Mouse (Mus musculus): ENCODE results near the gene Gpc1. TPM values are rescaled to one million over a fixed set of nuclear protein-coding genes. Genes with fewer than 3 reads are reported as not detected.

Gpc1 gene
- 48.3 and 49.7 TPM in 2 replicates for polyA plus RNA-seq (2014; fragmentation: Nextera tagmentation; extraction: Ambion mirVana)

DNA sequence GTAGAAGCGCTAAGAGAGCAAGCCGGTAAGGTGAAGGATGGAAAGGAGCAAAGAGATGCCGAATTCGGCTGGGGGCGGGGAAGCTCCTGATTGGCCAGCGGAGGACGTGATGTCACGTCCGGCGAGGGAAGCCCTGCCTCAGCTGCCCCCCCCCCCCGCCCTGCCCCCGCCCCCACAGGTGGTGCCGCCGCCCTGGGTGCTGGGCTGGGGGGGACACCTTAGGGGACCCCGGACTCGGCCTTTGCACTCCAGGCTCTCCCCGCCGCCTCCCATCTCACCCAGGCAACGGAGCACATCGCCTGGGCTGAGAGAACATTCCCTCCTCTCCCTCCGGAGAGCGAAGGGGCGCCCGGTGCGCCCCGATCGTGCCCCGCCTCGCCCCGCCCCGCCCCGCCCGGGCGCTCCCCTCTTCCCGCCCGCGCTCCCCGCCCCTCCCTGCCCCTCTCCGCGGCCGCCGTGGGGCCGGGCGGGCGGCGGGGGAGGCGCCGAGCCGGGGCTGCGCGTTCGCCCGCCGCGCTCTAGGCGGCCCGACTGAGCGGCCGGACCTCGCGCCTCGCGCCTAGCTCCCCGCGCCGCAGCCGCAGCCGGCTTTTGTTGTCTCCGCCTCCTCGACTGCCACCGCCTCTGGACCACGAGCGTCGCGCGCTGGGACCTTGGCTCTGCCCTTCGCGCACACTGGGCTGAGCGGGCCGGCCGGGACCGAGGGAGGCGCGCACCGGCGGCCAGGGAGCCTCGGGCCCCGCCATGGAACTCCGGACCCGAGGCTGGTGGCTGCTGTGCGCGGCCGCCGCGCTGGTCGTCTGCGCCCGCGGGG, at the start of gene Gpc1:
Gene Gpc1 (plus strand): TSS at position 458 of the 814 bp plus-strand sequence.
- Histone ChIP-seq H3K4me3 (ENCODE audit: low read depth, low read length) (peak within 1 kb of the TSS; percentile 60), H3K4me1 (ENCODE audit: control insufficient read depth, insufficient read depth, low read length) (peaks cover 11% of the 10 kb centered on the region), H3K9ac (replicated peaks; ENCODE audit: low read depth, low read length) (peak within 1 kb of the TSS; percentile 92), H3K27ac (ENCODE audit: low read length) (peak within 1 kb of the TSS; percentile 95), H3K4me2 (replicated peaks; ENCODE audit: low read depth, low read length) (peak within 1 kb of the TSS; percentile 78), H3K9me3 (ENCODE audit: control insufficient read depth, low read depth, low read length) (no peaks in the 10 kb centered on the region), H3K36me3 (ENCODE audit: control insufficient read depth, insufficient read depth, low read length) (no peaks in the 10 kb centered on the region; the same call in 1 of the 2 replicates), H3K27me3 (ENCODE audit: control insufficient read depth, insufficient read depth, low read length) (no peaks in the 10 kb centered on the region)
- WGBS = 0% methylated on average over 48 of the region's 99 CpGs
- ATAC-seq (ENCODE audit: insufficient number of reproducible peaks, insufficient read depth, low FRiP score, low read depth) = peak; percentile 75

DNA sequence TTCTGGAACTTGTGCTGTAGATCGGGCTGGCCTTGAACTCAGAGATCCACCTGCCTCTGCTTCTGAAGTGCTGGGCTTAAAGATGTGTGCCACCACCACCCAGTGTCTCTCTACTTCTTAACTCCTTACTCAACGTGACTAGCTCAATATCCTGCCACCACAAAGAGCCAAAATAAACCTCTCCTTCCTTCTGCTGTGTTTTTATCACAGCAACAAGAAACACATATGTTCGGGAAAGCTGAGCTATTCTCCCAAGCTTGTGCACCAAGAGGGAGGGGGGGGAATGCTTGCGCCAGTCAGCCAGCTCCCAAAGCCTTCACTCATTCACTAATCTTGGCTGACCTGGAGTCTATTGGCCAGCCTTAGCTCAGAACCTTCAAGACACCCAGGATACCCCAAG, 49.6 kb upstream of the Gpc1 start:
- WGBS = 88% methylated on average over 4 of the region's 4 CpGs
- no peaks in the 10 kb centered on the region for H3K9me3 ChIP-seq (ENCODE audit: control insufficient read depth, low read depth, low read length)
- no peak overlapping the region for H3K27ac ChIP-seq (ENCODE audit: low read length)
- no peak for ATAC-seq (ENCODE audit: insufficient number of reproducible peaks, insufficient read depth, low FRiP score, low read depth)
- no peak overlapping the region for H3K9ac ChIP-seq (replicated peaks; ENCODE audit: low read depth, low read length)
- no peaks in the 10 kb centered on the region for H3K4me1 ChIP-seq (ENCODE audit: control insufficient read depth, insufficient read depth, low read length)
- H3K4me3 ChIP-seq (ENCODE audit: low read depth, low read length) = no peak overlapping the region
- no peaks in the 10 kb centered on the region for H3K36me3 ChIP-seq (ENCODE audit: control insufficient read depth, insufficient read depth, low read length)
- H3K27me3 ChIP-seq (ENCODE audit: control insufficient read depth, insufficient read depth, low read length) = no peaks in the 10 kb centered on the region
- no peak overlapping the region for H3K4me2 ChIP-seq (replicated peaks; ENCODE audit: low read depth, low read length)

DNA sequence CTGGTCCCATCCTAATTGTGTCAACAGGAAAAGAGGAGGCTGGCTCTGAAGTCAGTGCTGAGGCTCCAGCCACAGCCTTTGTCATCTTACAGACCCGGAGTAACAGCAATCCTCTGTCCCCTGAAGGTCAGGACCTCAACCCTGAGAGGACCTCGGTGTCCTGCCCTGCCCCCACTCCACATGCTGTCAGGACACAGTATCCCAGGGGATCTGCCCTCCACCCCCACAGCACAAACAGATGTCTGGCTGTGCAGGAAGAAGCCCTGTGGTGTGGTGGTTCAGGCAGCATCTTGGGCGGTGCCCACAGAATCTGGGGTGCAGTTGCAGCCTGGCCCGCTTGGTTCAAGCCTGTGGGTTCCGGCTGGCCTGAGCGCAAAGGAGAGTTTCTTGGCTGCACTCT, 48.9 kb upstream of the Gpc1 start:
- Histone ChIP-seq H3K9me3 (ENCODE audit: control insufficient read depth, low read depth, low read length) (no peaks in the 10 kb centered on the region), H3K27me3 (ENCODE audit: control insufficient read depth, insufficient read depth, low read length) (no peaks in the 10 kb centered on the region), H3K4me3 (ENCODE audit: low read depth, low read length) (no peak overlapping the region), H3K4me1 (ENCODE audit: control insufficient read depth, insufficient read depth, low read length) (peaks cover 2% of the 10 kb centered on the region; the same call in 1 of the 2 replicates), H3K36me3 (ENCODE audit: control insufficient read depth, insufficient read depth, low read length) (no peaks in the 10 kb centered on the region), H3K9ac (replicated peaks; ENCODE audit: low read depth, low read length) (no peak overlapping the region), H3K27ac (ENCODE audit: low read length) (no peak overlapping the region), H3K4me2 (replicated peaks; ENCODE audit: low read depth, low read length) (no peak overlapping the region)
- whole genome bisulfite sequencing = 58% methylated on average over 6 of the region's 6 CpGs
- no peak for ATAC-seq (ENCODE audit: insufficient number of reproducible peaks, insufficient read depth, low FRiP score, low read depth)

DNA sequence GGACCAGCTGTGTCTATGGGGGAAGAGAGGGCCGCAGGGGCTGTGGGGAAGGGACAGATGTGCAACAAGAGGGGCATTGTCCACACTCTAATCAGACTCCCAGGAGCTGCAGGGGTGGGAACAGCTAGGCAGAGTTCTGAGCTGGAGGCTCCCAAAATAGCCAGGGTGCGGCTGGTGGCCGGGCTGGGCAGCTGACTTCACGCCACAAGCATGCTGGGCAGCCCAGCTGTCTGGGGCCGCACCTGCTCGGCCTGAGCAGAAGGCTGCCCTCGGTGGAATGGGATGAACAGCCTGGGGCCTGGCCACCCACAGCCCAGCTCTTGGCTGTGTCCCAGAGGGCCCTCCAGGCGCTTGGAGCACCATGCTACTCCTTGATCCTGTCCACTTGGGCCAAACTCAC, 44.2 kb upstream of the Gpc1 start:
- WGBS = 67% methylated on average over 8 of the region's 8 CpGs
- Histone ChIP-seq H3K9me3 (ENCODE audit: control insufficient read depth, low read depth, low read length) (no peaks in the 10 kb centered on the region), H3K4me1 (ENCODE audit: control insufficient read depth, insufficient read depth, low read length) (peaks cover 12% of the 10 kb centered on the region), H3K36me3 (ENCODE audit: control insufficient read depth, insufficient read depth, low read length) (no peaks in the 10 kb centered on the region), H3K27ac (ENCODE audit: low read length) (no peak overlapping the region), H3K9ac (replicated peaks; ENCODE audit: low read depth, low read length) (no peak overlapping the region), H3K4me2 (replicated peaks; ENCODE audit: low read depth, low read length) (no peak overlapping the region), H3K27me3 (ENCODE audit: control insufficient read depth, insufficient read depth, low read length) (no peaks in the 10 kb centered on the region), H3K4me3 (ENCODE audit: low read depth, low read length) (no peak overlapping the region)
- ATAC-seq (ENCODE audit: insufficient number of reproducible peaks, insufficient read depth, low FRiP score, low read depth) = no peak; the same call in 1 of the 2 replicates

DNA sequence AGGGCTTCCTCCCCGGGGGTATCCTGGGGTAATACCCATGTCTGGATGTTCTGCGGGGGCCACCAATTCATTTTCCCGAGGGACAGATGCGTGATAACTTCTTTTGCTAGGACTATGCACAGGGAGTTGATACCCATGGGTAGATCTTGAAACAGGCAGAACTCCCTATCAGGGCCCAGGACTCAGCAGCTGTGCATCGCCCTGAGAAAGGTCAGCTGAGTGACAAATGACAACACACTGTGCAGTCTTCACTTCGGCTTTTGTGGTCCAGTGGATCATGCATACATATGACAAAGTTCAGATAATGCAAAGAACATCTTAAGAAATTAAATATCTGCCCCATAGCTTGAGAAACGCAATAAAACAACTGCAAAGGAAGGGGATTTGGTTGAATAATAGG, 43.4 kb upstream of the Gpc1 start:
- H3K27me3 ChIP-seq (ENCODE audit: control insufficient read depth, insufficient read depth, low read length) = no peaks in the 10 kb centered on the region
- ATAC-seq (ENCODE audit: insufficient number of reproducible peaks, insufficient read depth, low FRiP score, low read depth) = no peak
- 85% methylated on average over 7 of the region's 7 CpGs for WGBS
- no peaks in the 10 kb centered on the region for H3K9me3 ChIP-seq (ENCODE audit: control insufficient read depth, low read depth, low read length)
- H3K4me2 ChIP-seq (replicated peaks; ENCODE audit: low read depth, low read length) = no peak overlapping the region
- H3K27ac ChIP-seq (ENCODE audit: low read length) = no peak overlapping the region
- peaks cover 12% of the 10 kb centered on the region for H3K4me1 ChIP-seq (ENCODE audit: control insufficient read depth, insufficient read depth, low read length)
- H3K36me3 ChIP-seq (ENCODE audit: control insufficient read depth, insufficient read depth, low read length) = no peaks in the 10 kb centered on the region
- H3K9ac ChIP-seq (replicated peaks; ENCODE audit: low read depth, low read length) = no peak overlapping the region
- H3K4me3 ChIP-seq (ENCODE audit: low read depth, low read length) = no peak overlapping the region

DNA sequence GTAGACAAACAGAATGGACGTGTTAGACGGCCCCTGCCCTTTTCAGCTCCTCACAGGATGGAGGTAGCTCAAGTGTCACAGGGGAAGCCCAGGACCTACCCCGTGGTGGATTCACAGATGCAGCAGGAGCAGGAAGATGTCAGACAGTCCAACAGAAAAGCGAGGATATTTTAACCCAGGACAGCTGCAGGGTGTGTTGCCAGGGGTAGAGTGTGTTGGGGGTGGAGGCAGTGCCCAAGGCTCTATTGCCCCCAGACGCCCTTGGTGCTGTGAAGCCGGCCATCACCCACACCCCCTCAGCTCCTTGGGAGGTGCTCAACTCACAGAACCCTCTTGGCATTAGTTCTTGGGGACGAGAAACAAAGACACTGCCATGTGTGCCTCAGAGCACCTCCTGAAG, 40.8 kb upstream of the Gpc1 start:
- Histone ChIP-seq H3K9me3 (ENCODE audit: control insufficient read depth, low read depth, low read length) (no peaks in the 10 kb centered on the region), H3K36me3 (ENCODE audit: control insufficient read depth, insufficient read depth, low read length) (no peaks in the 10 kb centered on the region), H3K27me3 (ENCODE audit: control insufficient read depth, insufficient read depth, low read length) (no peaks in the 10 kb centered on the region), H3K4me3 (ENCODE audit: low read depth, low read length) (no peak overlapping the region), H3K4me2 (replicated peaks; ENCODE audit: low read depth, low read length) (peak overlapping the region; percentile 19), H3K9ac (replicated peaks; ENCODE audit: low read depth, low read length) (no peak overlapping the region), H3K27ac (ENCODE audit: low read length) (no peak overlapping the region), H3K4me1 (ENCODE audit: control insufficient read depth, insufficient read depth, low read length) (peaks cover 12% of the 10 kb centered on the region)
- no peak for ATAC-seq (ENCODE audit: insufficient number of reproducible peaks, insufficient read depth, low FRiP score, low read depth)
- WGBS = 19% methylated on average over 7 of the region's 7 CpGs

DNA sequence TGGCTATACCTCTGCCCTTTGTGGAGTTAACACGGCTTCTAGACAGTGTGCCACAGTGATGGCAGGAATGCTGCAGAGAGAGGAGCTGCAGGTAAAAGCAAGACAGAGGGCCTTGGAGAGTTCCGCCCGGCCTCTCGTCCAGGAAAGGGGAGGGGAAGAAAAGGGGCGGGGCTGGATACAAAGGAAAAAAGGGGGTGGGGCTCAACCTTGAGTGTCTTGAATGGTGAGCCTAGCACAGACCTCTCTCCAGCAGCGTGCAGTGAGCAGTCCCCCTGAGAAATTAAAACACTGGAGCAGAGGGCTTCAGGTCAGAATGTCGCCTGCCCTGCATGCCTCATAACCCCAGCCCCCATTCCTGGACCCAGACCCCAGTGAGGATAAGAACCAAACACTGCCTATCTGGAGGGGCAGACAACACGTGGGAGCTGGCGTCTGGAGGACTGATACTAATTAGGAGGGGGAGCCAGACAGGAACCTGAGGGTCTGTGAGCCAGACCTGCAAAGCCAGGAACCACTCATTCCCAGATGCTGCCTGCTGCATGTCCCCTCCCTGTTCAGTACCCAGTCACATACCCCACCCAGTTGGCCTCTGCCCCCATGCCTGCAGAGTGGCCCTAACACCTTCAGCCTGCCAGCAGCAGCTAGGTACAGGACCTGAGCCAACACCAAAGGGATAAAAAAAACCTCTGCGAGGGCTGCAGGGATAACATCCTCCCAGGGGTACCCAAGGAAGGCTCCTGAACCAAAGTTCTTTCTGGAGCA, 40.2 kb upstream of the Gpc1 start:
- H3K9ac ChIP-seq (replicated peaks; ENCODE audit: low read depth, low read length) = no peak overlapping the region

DNA sequence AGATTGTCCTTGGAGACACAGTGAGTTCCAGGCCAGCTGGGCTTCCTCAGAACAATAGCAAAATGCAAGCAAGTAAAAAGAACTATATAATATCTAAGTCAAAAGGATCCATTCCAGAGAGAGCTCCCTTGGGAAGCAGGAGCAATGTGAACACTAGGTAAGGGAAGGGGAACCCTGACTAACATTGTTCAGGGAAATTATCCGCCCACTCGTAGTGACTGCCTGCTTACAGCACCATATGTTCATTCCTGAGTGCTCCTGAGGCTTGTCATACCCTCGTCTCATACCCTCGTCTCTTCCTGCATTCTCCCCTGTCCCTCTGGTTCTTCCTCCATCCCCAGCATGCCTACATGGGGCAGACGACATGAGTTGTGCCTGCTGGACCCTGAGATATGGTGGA, 37.7 kb upstream of the Gpc1 start:
- H3K9ac ChIP-seq (replicated peaks; ENCODE audit: low read depth, low read length) = no peak overlapping the region
- no peak overlapping the region for H3K4me2 ChIP-seq (replicated peaks; ENCODE audit: low read depth, low read length)
- peaks cover 9% of the 10 kb centered on the region; the same call in 1 of the 2 replicates for H3K4me1 ChIP-seq (ENCODE audit: control insufficient read depth, insufficient read depth, low read length)
- no peaks in the 10 kb centered on the region for H3K9me3 ChIP-seq (ENCODE audit: control insufficient read depth, low read depth, low read length)
- no peaks in the 10 kb centered on the region for H3K36me3 ChIP-seq (ENCODE audit: control insufficient read depth, insufficient read depth, low read length)
- 63% methylated on average over 5 of the region's 5 CpGs for WGBS
- H3K4me3 ChIP-seq (ENCODE audit: low read depth, low read length) = no peak overlapping the region
- ATAC-seq (ENCODE audit: insufficient number of reproducible peaks, insufficient read depth, low FRiP score, low read depth) = no peak
- H3K27me3 ChIP-seq (ENCODE audit: control insufficient read depth, insufficient read depth, low read length) = no peaks in the 10 kb centered on the region
- H3K27ac ChIP-seq (ENCODE audit: low read length) = no peak overlapping the region

More for the DNA sequence above, 40.2 kb upstream of the Gpc1 start:
- peak overlapping the region; percentile 19 for H3K4me2 ChIP-seq (replicated peaks; ENCODE audit: low read depth, low read length)
- no peaks in the 10 kb centered on the region for H3K36me3 ChIP-seq (ENCODE audit: control insufficient read depth, insufficient read depth, low read length)
- H3K27ac ChIP-seq (ENCODE audit: low read length) = no peak overlapping the region
- 3% methylated on average over 10 of the region's 10 CpGs for WGBS
- H3K4me3 ChIP-seq (ENCODE audit: low read depth, low read length) = no peak overlapping the region
- ATAC-seq (ENCODE audit: insufficient number of reproducible peaks, insufficient read depth, low FRiP score, low read depth) = peak; percentile 84
- H3K4me1 ChIP-seq (ENCODE audit: control insufficient read depth, insufficient read depth, low read length) = peaks cover 12% of the 10 kb centered on the region
- H3K27me3 ChIP-seq (ENCODE audit: control insufficient read depth, insufficient read depth, low read length) = no peaks in the 10 kb centered on the region
- no peaks in the 10 kb centered on the region for H3K9me3 ChIP-seq (ENCODE audit: control insufficient read depth, low read depth, low read length)
